Mouse (Mus musculus) olfactory bulb, adult 2 months (tissue): ENCODE data around the gene Hlcs.

Experiments
- CTCF ChIP-seq: fragments of 200-500 bp; IDR thresholded peaks from 2 replicates; pipeline ENCODE4 v1.5.1; 2012; ENCODE audit warnings: low read depth, mild to moderate bottlenecking, low read length, moderate library complexity; ENCODE audit not compliant: insufficient read depth
- POLR2A ChIP-seq: fragments of 200-500 bp; IDR thresholded peaks from 2 replicates; pipeline ENCODE4 v1.6.1; 2012; ENCODE audit warnings: mild to moderate bottlenecking, low read depth, low read length, moderate library complexity; ENCODE audit not compliant: insufficient read depth

- no peak for TF ChIP-seq POLR2A
- TF ChIP-seq CTCF = no peak
Observed at GRCm38 (mm10) chr16:94180122-94180870, 133.1 kb downstream of the Hlcs start.
